Mouse (Mus musculus) 416B (cell line): Measurements from ENCODE around the gene Hist1h3i.

ENCODE experiments used
- DNase-seq: peaks from one replicate; pipeline ENCODE4 v3.0.0; 2011; ENCODE audit warnings: low read depth

Hist1h3i gene

GRCm38 (mm10) chr13:21782361-21783254 is 562 bp downstream of the Hist1h3i start:
- peak; percentile 95 for DNase-seq

DNA sequence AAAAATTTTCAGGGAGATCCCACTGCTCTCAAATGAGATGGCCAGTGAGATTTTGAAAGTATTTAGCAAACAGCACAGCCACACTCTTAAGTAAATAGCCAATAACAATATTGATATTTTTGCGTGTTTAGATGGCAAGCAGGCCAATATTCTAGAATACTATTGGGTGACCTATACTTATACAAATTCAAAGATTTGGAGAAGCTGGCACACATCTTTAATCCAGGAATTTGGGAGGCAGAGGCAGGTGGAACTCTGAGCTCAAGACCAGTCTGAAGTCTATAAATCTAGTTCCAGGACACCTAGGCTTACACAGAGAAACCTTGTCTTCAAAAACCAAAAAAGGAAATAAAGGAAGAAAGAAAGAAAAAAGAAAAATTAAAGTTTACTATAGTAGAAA is 1.5 kb downstream of the Hist1h3i start:
- no peak for DNase-seq

GRCm38 (mm10) chr13:21781021-21781555 is 2.1 kb downstream of the Hist1h3i start:
- DNase-seq, result peak; percentile 73

GRCm38 (mm10) chr13:21779767-21780731 is 3.1 kb downstream of the Hist1h3i start, which contains the start of gene Hist1h1b:
Gene Hist1h1b (minus strand): TSS chr13:21780625.
- DNase-seq, result peak; percentile 97

DNA sequence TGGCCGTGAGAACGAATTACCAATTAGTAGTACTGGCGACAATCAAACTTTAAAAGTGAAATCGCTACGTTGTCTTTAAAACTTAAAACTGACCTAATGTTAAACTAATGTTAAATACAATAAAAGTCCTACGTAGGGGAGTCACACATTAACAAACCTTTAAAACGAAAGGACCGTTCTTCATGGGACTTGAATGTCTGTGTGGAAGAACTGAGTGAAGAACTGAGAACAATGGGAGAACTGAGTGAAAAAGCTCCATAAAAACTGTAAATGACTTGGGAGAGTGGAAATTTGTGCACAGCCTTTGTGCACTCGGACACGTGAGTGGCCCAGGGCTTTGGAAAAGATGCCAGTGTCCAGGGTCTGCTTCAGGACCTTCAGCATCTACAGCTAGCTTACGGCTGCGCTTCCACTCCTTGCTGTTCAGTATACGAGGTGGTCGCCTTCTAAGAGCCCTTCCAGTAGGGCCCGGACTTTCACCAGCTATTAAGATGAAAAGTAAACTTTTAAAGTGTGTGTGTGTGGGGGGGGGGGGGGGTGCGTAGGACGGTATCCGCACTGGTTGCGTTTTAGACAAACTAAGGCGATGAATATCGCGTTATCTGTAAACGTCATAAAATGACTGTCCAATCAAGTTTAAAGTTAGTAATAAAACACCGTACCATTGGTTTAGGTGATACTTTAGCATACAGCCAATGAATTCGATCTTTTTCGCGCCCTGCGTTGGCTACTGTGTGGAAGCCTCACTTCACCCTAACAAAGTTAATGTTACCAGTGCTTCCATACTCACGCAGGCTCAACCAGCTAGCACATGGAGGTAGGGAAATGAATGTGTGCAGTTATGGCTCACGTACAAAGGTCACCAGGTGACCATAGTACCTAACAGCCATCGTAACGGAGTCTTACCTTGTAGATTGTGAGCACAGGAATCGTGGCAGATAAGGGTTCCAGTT is 4.1 kb downstream of the Hist1h3i start:
- peak; percentile 98 for DNase-seq

DNA sequence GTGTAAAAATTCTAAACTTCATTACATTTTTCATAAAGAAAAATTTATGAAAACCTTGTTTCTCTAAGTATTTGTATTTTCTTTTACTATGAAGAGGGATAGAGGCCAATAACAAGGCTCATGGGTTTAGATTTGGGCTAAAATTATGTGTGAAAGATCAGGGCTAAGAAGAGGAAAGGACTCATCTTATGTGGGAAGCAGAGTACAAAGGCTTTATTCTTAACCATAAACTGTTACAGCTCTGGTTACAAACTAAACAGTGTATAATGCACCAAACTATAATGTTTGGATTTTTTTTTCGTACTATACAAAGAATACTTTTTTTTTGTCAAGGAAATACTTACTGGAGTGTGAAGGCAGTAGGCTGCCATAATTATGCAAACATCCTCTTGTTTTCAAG is 27.5 kb downstream of the Hist1h3i start:
- DNase-seq, result peak; percentile 49

DNA sequence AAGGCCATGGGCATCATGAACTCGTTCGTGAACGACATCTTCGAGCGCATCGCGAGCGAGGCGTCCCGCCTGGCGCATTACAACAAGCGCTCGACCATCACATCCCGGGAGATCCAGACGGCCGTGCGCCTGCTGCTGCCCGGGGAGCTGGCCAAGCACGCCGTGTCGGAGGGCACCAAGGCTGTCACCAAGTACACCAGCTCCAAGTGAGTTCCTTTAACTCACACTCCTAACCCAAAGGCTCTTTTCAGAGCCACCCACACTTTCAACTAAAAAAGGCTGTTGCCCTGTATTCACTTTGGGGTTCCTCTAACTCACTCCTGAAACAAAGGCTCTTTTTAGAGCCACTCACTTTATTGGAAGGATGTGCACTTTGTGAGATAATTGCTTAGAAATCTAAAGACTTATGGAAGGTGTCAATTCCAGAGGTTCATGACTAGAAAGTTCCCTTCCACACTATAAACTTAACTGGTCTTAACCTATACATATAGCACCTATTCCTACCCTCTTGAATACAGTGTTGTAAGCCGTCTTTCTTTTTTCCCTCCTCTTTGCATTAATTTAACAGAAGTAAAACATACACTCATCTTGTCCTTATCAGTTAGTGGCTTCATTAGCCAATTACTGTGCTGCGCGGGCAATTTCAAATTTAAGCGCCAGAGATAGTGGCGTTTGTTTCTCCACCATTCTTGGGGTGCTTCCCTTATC is 28.7 kb downstream of the Hist1h3i start:
- DNase-seq, result peak; percentile 93

- DNase-seq, result peak; percentile 100
These were observed 29.5 kb downstream of the Hist1h3i start, which contains the start of the genes Hist1h2ak and Hist1h2bn for GRCm38 (mm10) chr13:21753524-21754285. Gene Hist1h2ak (minus strand): TSS chr13:21753827. Gene Hist1h2bn (plus strand): TSS chr13:21754123.

DNA sequence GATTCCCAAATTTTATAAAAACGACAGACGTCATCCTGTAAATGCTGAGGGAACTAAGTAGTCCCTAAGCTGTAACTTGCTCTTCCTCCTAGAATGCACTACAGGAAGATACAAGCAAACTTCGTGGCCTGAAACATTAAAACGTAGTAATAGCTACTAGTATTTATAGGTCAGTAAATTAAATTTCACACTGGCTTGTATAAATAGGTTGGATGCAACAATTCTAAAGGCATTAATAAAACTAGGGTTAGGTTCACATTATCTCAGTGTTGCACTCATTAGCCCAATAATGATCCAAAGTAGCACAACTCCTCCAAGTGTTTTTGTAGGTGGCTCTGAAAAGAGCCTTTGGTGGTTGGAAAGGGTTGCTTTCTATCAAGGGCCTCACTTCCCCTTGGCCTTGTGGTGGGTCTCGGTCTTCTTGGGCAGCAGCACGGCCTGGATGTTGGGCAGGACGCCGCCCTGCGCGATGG is 30.1 kb downstream of the Hist1h3i start:
- DNase-seq, result peak; percentile 88

DNA sequence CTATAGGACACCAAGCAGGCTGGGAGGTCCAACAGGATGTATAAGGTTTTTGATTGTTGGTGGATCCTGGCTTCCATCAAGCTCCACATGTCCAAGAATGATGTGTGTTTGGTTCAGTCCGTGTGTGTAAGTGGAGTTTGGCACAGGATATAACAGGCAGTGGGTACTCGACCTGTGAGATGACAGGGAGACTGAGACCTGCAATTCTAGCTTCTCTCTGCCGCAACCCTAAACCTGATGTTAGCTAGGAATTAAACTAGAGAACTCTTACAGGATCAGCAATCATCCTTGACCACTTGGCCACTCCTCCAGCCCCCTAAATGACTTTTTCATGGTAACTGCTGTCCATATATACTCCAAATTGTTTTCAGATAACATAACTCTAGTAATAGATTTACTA is 30.8 kb downstream of the Hist1h3i start:
- DNase-seq, result peak; percentile 77

DNA sequence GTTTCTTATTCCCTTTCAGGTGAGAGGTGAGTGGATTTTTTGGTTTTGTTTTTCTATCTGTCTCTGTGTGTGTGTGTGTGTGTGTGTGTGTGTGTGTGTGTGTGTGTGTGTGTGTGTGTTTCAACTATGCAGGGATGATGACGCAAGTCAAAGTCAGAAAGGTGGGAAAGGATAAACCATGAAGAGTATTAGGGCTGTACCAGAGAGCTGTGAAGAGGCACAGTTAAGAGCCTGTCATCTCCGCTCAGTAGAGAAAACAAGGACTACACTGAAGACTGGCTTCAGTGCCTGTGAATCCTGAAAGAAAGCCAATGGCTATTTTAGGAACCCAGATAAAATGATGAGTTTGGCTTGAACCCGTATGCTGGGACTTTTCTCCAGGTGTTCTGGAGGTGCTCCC is 31.3 kb downstream of the Hist1h3i start:
- DNase-seq, result peak; percentile 68

GRCm38 (mm10) chr13:21751417-21751816 is 31.8 kb downstream of the Hist1h3i start:
- peak; percentile 70 for DNase-seq

- peak; percentile 97 for DNase-seq
These were observed 32.8 kb downstream of the Hist1h3i start, which contains the start of gene Hist1h4k for GRCm38 (mm10) chr13:21750159-21751017. Gene Hist1h4k (minus strand): TSS chr13:21750505.

DNA sequence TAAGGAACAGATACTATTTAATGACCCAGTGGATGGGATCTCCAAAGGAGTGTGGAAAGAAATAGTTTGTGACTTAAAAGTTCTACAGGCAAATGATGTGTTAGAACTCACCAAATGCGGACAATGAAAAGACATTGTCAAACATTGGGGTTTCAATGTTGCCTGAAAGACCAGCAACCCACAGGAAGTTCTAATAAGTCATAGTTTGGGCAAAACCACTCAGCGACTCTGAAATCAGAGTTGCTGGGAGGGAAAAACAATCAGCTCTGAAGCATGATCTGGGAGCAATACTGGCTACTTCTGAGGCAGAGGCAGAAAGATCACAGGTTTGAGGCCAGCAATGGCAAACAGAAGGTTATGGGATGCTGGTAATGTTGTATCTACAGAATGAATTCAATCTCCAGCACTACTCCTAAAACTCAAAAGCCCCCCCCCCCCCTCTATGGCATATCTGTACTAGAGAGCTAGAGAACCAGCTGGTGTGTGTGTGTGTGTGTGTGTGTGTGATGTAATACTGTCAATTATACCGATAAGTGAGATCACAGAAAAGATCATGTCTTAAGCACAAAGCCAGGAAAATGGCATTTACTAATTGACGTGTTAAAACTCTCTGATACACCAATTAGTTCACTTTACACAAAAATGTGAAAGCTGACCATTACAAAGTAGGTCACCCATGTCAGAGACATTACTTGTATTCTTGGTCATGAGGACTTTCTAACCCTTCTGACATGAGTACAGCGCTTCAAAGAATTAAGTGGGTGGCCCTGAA is 33.6 kb downstream of the Hist1h3i start:
- DNase-seq, result peak; percentile 86

- DNase-seq, result no peak
These were observed 38.2 kb downstream of the Hist1h3i start for GRCm38 (mm10) chr13:21745006-21745405.

DNA sequence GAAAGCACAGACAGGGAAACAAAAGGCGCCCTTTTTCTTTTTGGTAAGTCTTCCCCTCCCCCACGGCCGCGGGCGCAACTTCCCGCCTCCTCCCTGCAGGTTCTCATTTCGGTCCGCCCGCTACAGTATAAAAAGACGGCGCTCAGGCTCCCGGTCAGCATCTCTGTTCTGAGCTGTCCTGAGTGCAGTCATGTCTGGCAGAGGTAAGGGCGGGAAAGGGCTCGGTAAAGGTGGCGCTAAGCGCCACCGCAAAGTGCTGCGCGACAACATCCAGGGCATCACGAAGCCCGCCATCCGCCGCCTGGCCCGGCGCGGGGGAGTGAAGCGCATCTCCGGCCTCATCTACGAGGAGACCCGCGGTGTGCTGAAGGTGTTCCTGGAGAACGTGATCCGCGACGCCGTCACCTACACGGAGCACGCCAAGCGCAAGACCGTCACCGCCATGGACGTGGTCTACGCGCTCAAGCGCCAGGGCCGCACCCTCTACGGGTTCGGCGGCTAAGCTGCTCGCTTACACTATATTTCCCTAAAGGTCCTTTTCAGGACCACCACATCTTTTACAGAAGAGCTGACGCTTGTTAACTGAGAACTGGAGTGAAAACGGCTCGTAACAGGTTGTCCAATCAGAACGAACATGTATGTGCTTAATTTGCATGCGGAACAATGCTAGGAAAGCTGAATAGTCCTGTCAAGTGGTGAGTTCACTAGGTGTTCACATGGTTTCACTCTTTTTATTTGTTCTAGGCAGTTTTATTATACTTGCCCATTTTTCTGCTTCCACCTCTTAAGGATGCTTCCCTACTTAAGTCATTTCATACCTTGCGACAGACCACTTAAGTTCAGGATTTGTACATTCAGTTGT is 48.0 kb downstream of the Hist1h3i start, which contains the start of gene Hist1h4j:
Hist1h4j (plus strand) TSS at position 159 of the 862 bp plus-strand sequence.
- DNase-seq, result peak; percentile 97
